Mouse (Mus musculus) lung, adult 2 months (tissue): ENCODE data around the gene Snrnp27.

Experiments
- CTCF ChIP-seq: fragments of 200-500 bp; IDR thresholded peaks from 2 replicates; pipeline ENCODE4 v1.5.1; 2011; ENCODE audit warnings: mild to moderate bottlenecking, low read length, control low read depth; ENCODE audit not compliant: insufficient read depth
- POLR2A ChIP-seq: fragments of 200-500 bp; IDR thresholded peaks from 2 replicates; pipeline ENCODE4 v1.6.1; 2011; ENCODE audit warnings: low read depth, mild to moderate bottlenecking, control low read depth, low read length, borderline replicate concordance; ENCODE audit errors: extremely low read depth

GRCm38 (mm10) chr6:86667061-86667460 is 17.3 kb downstream of the Snrnp27 start:
- TF ChIP-seq CTCF (no peak), POLR2A (no peak)
